Mouse (Mus musculus) left cerebral cortex, postnatal 14 days (tissue): ENCODE data around the gene Arih2. TPM values are rescaled to one million over a fixed set of nuclear protein-coding genes. Genes with fewer than 3 reads are reported as not detected.
"Not testable (repeated sequence)": the region's sequence is repeated elsewhere in the genome, so short reads cannot be mapped to it uniquely, and the experiment has no call there.

Source experiments
- DNase-seq, 2 experiments: peaks; one replicate each; pipeline ENCODE4 v3.0.0; 2021 to 2022; ENCODE audit warnings: low spot score in 2 of 2, mixed read lengths in 1 of 2
- intact Hi-C: fragments of 180-260 bp; cut with DNase I; formaldehyde crosslinking; loops from one replicate; pipeline ENCODE4 v1.15.1; 2025
- long read RNA-seq, 2 experiments: library from polyadenylated mRNA; stranded (forward); transcript quantifications; one replicate each; pipeline ENCODE4 v2.0.0; 2021
- total RNA-seq, 2 experiments: library from RNA; stranded (reverse); gene quantifications; 2 replicates each; pipeline ENCODE4 v1.2.3; 2021

Gene Arih2
- 10 to 100 TPM; 49.8 to 50.2 TPM for total RNA-seq
- long read RNA-seq, experiment 1, transcript Arih2-201 (16 exons, 3,924 nt) = major isoform, 10 of 28 reads
- long read RNA-seq, experiment 1, partial matches to known transcripts = 8 of 28 reads
- long read RNA-seq, experiment 1, other reads (novel, unspliced or antisense) = 6 of 28 reads
- long read RNA-seq, experiment 2, transcript Arih2-201 (16 exons, 3,924 nt) = major isoform, 12 of 38 reads
- long read RNA-seq, experiment 2, partial matches to known transcripts = 7 of 38 reads
- long read RNA-seq, experiment 2, other reads (novel, unspliced or antisense) = 15 of 38 reads

DNA sequence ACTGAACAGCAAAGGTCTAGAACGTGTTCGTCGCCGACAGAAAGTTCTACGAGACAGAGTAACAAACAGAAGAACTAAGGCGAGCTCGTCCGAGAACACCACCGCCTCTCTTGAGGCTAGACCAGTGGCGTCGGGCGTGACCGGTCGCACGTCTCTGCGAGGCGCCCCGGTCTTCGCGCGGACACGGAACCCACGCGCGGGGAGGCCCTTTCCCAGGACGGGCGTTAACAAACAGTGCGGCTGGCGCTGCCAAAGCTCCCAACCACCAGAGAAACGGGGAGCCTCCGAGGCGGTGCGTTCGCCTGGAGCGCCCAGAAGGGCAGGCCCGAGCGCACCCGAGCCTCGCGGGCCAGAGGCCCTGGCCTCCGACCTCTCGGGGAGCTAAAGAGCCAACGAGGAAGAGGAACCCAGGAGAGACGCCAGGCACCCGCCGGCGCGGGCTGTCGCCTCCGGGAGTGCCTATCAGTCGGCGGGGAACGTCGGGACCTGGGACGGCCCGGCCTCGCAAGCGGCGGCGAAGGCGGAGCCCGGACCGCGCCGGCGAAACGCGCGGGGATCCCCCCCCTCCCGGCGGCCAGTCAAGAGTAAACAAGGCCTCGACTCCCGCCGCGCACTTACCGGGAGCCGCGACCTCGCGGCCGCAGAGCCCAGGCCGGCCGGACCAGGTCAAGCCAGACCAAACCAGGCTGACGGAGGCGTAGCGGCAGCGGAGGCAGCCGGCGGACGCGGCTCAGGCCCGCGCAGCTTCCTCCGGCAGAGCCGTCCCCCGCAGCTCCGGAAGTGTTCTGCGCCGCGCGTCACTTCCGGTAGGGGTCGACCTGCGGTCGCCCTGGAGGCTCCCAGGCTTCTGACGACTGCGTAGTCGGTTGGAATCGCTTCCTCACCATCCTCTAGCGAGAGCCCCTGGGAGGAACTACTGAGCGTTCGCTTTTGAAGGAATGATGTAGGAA lies at the start of gene Arih2:
Arih2 (minus strand) TSS at position 776 of the 950 bp plus-strand sequence.
- DNase-seq = peak; percentile 86 to 90
- intact Hi-C loops = no loop called here

DNA sequence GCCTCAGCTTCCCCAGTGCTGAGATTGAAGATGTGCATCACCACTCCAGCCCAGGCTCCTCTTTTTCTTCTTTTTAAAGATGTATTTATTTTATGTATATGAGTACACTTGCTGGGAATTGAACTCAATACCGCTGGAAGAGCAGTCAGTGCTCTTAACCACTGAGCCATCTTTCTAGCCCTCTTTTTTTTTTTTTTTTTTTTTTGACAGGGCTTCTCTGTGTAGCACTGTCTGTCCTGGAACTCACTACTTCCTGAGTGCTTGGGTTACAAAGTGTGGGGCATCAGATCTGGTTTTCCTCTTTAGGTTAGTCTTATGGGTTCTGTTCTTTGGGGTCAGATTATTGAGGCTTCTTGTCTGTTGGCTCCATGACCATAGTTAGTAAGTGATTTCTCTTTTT lies 45.3 kb upstream of the Arih2 start:
- DNase-seq = no peak
- intact Hi-C loops = no loop called here

DNA sequence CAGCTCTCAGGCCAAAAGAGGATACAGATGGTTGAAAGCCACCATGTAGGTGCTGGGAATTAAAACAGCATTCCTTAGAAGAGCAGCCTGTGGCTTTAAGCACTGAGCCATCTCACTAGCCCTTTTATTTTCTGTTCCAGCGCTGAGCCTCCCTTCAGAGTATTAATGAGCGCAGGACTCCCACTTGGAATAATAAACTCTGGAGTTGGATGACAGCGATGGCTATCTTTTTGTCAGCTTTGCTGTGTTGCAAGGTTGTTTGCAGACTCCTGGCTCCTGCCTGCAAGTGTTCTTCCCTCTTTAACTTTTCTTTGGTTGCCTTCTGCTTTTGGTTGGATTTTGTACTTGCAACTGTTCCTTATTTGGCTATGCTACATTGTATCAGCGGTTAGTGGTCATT lies 44.8 kb upstream of the Arih2 start:
- intact Hi-C loops = no loop called here
- DNase-seq = no peak

DNA sequence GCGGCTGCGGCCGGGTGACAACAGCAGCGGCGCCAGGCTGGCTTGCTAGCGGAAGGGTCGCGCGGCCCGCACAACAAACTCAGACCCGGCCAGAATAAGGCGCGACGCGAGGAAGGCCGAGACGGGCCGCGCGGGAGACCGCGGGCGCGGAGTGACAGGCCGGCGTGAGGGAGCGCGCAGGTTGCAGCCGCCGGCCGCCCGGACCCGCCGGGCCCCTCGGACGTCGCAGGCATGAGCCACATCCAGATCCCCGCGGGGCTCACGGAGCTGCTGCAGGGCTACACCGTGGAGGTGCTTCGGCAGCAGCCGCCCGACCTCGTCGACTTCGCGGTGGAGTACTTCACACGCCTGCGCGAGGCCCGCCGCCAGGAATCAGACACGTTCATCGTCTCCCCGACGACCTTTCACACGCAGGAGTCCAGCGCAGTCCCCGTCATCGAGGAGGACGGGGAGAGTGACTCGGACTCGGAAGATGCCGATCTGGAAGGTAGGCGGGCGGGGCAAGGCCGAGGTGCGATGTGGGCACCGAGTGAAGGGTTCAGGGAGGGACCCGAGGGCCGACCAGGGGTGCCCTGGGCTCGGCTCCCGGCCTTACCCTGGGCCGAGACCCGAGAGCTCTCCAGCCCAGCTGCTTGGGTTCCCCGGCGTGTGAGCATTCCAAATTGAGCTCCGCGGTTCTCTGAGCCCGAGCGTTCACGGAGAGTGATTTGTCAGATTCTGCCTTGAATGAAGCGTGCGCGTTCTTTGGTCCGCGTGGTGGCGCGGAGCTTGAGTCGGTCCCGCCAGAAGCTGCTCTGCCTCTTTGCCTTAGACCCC lies 43.2 kb upstream of the Arih2 start:
- intact Hi-C loops = no loop called here
- DNase-seq = peak; percentile 66 to 79

DNA sequence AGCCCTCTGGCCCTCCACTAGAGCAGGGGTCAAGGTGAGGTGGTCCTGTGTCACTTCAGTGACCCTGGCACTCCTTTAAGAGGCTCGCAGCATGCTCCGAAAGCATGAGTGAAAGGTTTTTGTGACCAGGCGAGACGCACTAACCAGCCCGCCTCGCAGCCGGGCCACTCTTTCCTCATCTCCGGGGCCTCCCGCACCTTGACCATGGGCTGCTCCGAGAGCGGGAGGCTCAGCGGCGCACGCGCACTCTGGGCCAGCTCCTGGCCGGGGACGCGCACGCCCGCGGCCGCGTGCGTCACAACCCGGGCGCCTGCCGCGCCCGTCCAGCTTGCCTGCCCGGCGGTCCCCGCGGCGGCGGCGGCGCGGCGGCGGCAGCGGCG lies 42.6 kb upstream of the Arih2 start:
- DNase-seq = peak; percentile 85 to 89
- intact Hi-C loops = no loop called here

DNA sequence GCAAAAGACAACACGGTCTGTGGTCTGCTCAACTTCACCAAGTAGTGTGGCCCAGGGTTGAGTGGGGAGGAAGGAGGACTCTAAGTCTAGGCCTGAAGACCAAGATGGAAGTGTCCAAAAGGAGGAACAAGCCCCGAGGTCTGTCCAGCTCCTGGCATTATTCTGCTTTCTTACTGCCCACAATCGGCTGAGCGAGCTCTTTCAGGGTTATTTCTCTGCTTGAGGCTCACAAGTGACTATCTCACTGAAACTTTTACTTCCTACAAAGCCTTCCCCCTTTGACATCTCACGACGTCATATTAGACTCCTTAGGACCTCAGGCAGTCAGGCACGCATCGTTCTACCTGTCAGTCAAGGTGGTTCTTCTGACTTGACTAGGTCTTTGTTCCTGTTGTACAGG lies 42.2 kb upstream of the Arih2 start:
- intact Hi-C loops = no loop called here
- peak; percentile 18 to 33 for DNase-seq

DNA sequence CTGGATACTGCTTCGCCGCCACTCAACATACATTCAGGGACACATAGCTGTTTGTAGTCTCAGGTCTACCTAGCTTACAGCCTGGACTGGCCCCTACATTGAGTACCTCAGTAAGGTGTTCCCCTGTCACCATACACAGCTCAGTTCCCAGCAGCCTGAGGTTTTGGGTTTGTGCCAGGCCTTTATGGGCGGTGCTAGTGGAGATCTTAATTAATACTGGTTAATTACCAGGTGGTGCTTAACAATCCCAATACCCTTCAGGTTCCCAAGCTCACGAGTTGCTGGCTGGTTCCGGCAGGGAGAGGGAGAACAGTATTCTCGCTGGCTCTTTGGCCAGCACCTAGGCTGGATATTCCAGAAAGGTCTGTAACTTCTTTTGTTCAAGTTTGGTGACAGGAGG lies 41.7 kb upstream of the Arih2 start:
- intact Hi-C loops = no loop called here
- no peak for DNase-seq

DNA sequence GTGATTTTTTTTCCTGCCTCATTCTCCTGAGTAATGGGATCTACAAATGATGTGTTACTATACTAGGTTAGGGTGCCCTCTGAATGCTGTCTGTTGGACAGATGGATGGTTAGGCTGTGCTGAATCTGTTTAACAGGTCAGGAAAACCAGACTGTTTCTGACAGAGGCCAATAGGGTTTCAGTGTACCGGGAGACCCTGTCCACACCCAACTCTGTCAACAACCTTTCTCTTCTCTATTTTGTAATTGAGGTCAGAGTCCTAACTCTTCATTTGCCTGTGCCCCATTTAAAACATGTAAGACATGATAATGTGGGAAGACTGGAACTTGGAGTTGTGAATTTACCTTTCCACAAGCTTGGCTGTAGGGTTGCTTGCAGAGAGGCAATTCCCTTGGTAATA lies 40.8 kb upstream of the Arih2 start:
- intact Hi-C loops = no loop called here
- DNase-seq = no peak

DNA sequence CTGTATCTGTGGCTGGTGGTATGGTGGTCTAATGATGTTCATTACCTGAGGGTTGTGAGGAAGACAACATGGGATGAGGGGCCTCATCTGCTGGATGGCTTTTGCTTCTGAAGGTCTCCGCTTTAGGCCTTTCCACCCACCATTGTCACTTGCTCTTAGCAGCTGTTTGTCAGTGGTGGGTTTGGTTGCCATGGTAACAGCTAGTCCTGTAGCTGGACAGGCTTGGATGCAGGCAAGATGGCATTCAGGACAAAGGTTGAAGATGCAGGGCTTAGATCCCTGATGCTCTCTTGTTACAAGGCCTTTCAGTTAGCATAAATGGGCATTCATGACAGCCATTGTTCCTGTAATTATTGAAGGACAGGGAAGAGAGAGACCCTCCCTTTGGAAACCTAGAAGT lies 39.9 kb upstream of the Arih2 start, which contains the start of gene Prkar2a:
Prkar2a (plus strand) TSS at position 209 of the 400 bp plus-strand sequence.
- intact Hi-C loops = no loop called here
- DNase-seq = no peak

DNA sequence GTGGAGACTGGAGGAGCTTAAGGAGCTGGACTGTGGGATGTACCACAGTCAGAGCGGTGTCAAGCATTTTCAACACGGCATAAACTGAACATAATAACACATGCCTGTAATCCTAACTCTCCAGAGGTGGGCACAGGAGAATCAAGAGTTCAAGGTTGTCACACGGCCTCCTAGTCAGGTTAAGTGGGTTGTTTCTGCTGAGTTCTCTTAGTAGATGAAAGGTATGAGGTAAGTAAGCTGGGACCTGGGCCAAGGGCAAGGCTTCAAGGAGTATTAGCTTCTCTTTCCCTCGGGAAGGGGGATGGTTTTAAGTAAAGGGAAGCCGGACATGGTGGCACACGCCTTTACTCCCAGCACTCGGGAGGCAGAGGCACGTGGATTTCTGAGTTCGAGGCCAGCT lies 39.3 kb upstream of the Arih2 start:
- intact Hi-C loops = no loop called here
- DNase-seq = no peak

DNA sequence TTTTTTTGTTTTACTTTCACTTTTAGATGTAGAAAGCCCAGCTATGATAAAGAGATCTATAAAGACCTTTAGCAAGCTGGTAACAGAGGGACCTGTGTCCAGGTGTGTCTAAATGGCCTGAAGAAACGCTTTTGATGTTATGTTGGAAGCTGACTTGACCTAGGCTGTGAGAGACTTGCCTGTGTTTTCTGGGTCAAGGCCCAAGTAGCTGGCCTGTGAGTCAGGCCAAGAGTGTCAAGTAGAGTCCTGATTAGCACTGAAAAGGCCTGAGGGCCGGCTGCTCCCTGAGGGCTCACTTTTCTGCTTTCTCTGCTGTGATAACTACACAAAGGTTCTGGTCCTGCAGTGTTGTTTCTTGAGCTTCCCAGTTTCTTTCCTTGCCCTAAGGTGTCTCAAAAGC lies 38.5 kb upstream of the Arih2 start:
- no peak for DNase-seq
- intact Hi-C loops = no loop called here

DNA sequence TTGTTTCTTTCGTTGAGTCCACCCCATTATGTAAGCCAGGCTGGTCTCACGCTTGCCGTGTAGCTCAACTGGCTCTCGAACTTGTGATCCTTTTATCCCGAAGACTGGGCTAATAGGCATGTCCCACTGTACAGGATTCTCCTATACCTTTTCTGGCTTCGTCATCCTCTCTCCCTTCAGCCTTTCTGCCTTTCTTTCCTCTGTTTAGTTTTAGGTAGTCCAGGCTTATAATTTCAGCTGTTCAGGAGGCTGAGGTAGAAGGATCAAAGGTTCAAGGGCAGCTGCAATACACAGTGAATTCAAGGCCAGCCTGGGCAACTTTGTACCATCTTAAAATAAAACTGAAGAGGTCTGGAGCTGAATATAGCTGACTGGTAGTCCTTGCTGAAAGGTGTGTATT lies 38.0 kb upstream of the Arih2 start:
- DNase-seq = no peak
- intact Hi-C loops = no loop called here

DNA sequence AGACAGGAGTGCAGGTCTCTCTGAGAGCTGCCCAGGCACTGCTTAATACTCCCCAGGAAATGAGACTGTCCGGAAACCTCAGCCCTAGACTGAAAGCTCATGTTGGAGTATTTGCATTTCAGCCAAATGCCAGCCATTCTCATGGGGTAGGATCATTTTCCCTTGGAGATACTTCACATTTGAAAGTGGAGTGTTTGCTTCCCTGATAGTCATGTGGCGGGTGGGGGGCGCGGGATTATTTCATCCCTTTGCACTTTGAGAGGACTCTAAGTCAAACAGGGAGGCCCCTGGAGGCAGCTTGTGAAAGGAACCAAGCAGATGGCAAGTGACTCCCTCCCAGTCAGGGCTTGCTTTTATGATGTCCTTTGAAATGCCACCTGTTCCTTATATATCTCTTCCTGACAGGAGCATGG lies 37.3 kb upstream of the Arih2 start:
- DNase-seq = no peak
- intact Hi-C loops = no loop called here

DNA sequence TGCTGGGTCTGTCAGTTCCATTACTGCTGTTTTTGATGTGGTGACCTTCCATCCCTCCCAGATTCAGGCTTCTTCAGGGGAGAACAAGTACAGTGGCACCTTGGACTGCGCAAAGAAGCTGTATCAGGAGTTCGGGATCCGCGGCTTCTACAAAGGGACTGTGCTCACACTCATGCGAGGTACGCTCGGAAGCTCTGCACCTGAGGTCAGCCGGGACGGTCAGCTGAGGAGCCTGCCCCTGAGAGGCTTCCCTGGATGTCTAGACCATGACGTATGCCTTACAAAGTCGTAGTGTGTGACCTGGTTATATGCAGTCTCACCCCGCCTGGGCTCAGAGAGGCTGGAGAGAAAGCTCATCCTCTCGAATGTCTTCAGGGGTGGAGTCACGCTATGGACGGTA lies 30.8 kb upstream of the Arih2 start:
- no peak for DNase-seq
- intact Hi-C loops = no loop called here

DNA sequence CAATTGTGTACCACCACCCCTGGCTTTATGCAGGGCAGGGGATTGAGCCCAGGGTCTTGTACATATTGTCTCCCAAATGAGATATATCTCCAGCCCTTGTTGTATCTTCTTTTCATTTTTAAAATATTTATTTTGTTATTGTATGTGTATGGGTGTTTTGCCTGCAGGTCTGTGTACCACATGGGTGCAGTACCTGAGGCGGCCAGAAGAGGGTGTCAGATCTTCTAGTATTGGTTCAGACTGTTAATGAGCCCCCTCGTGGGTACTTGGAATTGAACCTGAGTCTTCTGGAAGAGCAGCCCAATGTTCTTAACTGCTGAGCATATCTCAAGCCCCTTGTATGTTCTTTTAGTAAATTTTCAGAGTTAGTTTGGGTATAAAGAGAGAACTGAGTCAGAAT lies 24.0 kb upstream of the Arih2 start:
- no peak for DNase-seq
- intact Hi-C loops = no loop called here

DNA sequence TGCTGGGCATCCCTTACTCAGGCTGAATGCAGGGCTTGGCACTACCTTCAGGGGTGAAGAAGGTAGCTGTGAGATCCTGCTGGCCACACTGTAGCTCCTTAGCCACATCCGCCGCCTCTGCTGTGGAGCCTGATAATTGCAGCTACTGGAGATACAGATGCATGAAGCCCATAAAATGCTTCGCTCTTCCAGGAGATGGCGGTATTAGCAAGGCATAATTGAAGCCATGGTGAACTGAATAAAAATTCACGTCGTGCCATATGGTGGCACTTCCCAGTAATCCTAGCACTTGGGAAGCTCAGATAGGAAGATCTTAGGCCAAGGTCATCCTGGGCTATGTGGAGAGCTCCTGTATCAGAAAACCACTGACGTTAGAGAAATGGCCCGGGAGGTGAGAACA lies 20.7 kb upstream of the Arih2 start:
- intact Hi-C loops = no loop called here
- DNase-seq = peak; percentile 35 to 52

DNA sequence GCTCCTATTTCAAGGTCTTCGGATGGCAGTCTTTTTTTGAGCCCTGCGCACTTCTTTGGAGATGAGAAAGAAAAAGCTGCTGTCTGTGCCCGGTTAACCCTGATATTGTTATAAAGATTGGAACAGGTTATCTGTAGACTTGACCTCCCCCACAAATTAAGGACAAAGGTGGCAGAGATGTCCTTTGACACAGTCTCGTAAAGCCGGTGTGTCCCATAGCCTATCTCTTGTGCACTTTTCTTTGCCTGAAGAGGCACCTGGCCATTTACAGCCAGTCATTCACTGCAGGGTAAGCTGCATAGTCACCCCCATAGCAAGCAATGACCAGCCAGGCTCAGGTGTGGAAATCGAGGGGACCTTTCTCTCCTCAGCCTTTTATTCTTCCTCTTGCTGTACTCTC lies 13.5 kb upstream of the Arih2 start:
- no peak for DNase-seq
- intact Hi-C loops = no loop called here

DNA sequence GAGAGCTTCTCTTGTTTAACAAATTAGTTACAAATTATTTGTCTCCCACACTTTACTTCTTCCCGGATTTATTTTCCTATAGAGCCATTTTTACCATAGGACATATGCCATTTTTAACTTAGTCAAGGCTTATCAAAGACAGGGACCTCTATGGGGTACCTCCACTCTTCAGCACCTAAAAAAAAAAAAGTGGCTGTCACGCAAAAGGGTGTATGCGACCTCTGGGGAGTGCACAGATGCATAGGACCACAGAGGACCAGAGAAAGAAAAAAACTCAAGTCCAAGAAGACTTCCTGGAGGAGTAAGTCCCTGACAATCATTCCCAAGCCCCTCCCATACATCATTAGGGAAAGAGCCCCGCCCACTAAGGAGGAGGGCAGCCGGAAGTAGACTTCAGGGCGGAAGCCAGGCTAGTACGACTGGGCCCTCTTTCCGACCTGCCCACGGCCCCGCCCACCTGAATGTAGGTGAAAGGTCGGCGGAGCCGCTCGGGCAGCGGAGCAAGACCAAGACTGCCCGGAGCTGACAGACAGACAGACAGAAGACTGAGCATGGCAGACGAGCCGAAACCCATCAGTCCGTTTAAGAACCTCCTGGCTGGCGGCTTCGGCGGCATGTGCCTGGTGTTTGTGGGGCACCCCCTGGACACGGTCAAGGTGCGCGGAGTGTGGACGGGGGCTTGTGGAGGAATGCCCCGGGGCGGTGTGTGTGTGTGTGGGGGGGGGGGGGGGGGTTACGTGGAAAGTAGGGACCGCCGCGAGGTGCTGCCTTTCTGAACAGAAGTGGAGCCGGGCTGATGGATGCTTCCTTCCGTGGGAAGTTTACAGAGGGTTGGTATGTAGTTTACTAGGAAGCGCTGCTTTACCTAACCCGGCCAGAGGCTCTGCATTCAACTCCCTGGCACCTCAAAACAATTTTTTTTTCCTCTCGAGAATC lies 12.8 kb upstream of the Arih2 start, which contains the start of gene Slc25a20:
Slc25a20 (plus strand) TSS at position 412 of the 936 bp plus-strand sequence.
- DNase-seq = peak; percentile 55 to 61
- intact Hi-C loops = no loop called here

DNA sequence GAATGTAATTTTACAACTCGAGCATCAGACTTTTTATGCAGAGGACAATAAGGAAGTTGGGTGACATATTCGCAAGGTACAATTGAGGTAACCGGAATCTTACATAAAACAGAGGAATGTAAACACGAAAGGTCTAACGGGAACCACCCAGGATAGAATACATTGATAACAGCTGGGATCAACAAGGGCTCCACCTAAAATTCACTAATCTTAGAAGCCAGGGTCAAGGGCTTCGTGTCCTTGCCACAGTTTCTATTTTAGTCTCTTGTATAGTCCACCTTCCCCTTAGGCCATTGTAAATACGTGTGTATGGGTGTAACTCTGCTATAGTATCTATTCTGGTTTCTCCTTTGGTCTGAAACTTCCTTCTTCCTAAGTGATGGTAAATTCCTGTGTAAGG lies 6.7 kb upstream of the Arih2 start:
- intact Hi-C loops, DNase-seq: not testable (repeated sequence)
